Mouse (Mus musculus): ENCODE measurements around the gene Cdh13.

DNA sequence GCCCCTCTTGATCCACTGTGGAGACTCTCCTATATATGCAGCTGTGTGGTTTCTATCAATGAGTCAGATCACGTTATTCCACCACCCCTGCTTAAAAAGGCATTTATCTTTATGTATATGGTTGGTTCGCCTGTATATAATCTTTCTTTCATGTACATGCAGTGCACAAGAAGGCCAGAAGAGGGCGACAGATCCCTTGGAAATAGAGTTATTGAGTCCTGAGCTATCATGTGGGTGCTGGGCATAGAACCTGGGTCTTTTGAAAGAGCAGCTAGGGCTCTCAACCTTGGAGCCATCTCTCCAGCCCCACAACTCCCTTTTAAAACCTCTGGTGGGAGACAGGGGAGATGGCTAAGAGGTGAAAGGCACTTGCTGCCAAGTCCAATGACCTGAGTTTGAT is 1027.9 kb downstream of the Cdh13 start:
- TF ChIP-seq CTCF (IDR thresholded peaks at IDR 0.05; ENCODE audit: extremely low read depth, insufficient read depth, low read length) (peak; percentile 25; the same call in 1 of the 2 replicates), POLR2A (IDR thresholded peaks at IDR 0.05; ENCODE audit: extremely low read depth, insufficient read depth, low read length) (no peak)

Data from cortical plate, adult 2 months (tissue).